In genomic region chr7:144133388-144133998, GRCm38 (mm10) we compare ENCODE assay signal across 18 mouse cellular contexts.
DNase-seq lines count a peak whose midpoint lies in the region; ATAC-seq and TF ChIP-seq lines count a peak whose summit lies in the region.
"Had no signal": no experiment of that assay in that cellular context is flagged by ENCODE, and none has a peak within 500 bp of the region (broad histone marks: within the 10 kb centered on the region; RNA-seq: fewer than 3 reads in every experiment).

No protein-coding gene starts in this region.

- no peak overlapping the region for H3K9ac ChIP-seq in forebrain, embryonic 13.5 days
- H3K9ac ChIP-seq in hindbrain, embryonic 14.5 days, result peak overlapping the region; percentile 44; the same call in 1 of the 2 replicates
- peak overlapping the region; percentile 64 for H3K9ac ChIP-seq in midbrain, postnatal 0 days (replicated peaks; ENCODE audit: low read length, poor library complexity, severe bottlenecking)

- no peaks in the 10 kb centered on the region for H3K36me3 ChIP-seq in forebrain, embryonic 13.5 days (ENCODE audit: poor library complexity, severe bottlenecking)
- H3K36me3 ChIP-seq in forebrain, embryonic 10.5 days (replicated peaks), result no peaks in the 10 kb centered on the region
- no peaks in the 10 kb centered on the region for H3K36me3 ChIP-seq in hindbrain, embryonic 14.5 days (replicated peaks; ENCODE audit: control insufficient read depth, insufficient read depth)
- no peaks in the 10 kb centered on the region for H3K36me3 ChIP-seq in midbrain, postnatal 0 days (ENCODE audit: insufficient read depth, low read length)

- WGBS in forebrain, embryonic 13.5 days, result 55% methylated on average over 9 of the region's 9 CpGs
- 79% methylated on average over 9 of the region's 9 CpGs for WGBS in forebrain, embryonic 10.5 days
- WGBS in hindbrain, embryonic 14.5 days, result 35% methylated on average over 9 of the region's 9 CpGs
- WGBS in midbrain, postnatal 0 days, result 15% methylated on average over 9 of the region's 9 CpGs

- peak overlapping the region; percentile 68 for H3K27ac ChIP-seq in forebrain, embryonic 13.5 days
- no peak overlapping the region for H3K27ac ChIP-seq in forebrain, embryonic 10.5 days
- H3K27ac ChIP-seq in hindbrain, embryonic 14.5 days, result peak overlapping the region; percentile 88
- peak overlapping the region; percentile 92 for H3K27ac ChIP-seq in midbrain, postnatal 0 days (ENCODE audit: low read depth, low read length)

- H3K27me3 ChIP-seq in forebrain, embryonic 13.5 days, result no peaks in the 10 kb centered on the region
- H3K27me3 ChIP-seq in forebrain, embryonic 10.5 days (ENCODE audit: poor library complexity, severe bottlenecking), result no peaks in the 10 kb centered on the region
- no peaks in the 10 kb centered on the region for H3K27me3 ChIP-seq in hindbrain, embryonic 14.5 days (ENCODE audit: control insufficient read depth, insufficient read depth, low read length)
- no peaks in the 10 kb centered on the region for H3K27me3 ChIP-seq in midbrain, postnatal 0 days (ENCODE audit: insufficient read depth, low read length)

- TF ChIP-seq CTCF in midbrain, postnatal 0 days (IDR thresholded peaks at IDR 0.05), result no peak

- no peak for ATAC-seq in forebrain, embryonic 13.5 days
- 0 out of 2 replicates have a peak, but pooled peaks have one; percentile 26 for ATAC-seq in hindbrain, embryonic 14.5 days (ENCODE audit: low FRiP score)
- ATAC-seq in midbrain, postnatal 0 days (ENCODE audit: low FRiP score), result peak; percentile 15; the same call in 1 of the 2 replicates
- ATAC-seq: activated CD4-positive, CD25-positive, alpha-beta regulatory T cell, adult 4 months had no signal

- H3K4me2 ChIP-seq in forebrain, embryonic 13.5 days, result peak overlapping the region; percentile 21
- peak overlapping the region; percentile 33 for H3K4me2 ChIP-seq in hindbrain, embryonic 14.5 days (replicated peaks)
- peak overlapping the region; percentile 55 for H3K4me2 ChIP-seq in midbrain, postnatal 0 days (ENCODE audit: low read depth, low read length, poor library complexity, severe bottlenecking)
- H3K4me2 ChIP-seq: heart, embryonic 11.5 days had no signal

- no peaks in the 10 kb centered on the region for H3K9me3 ChIP-seq in forebrain, embryonic 13.5 days (replicated peaks)
- no peaks in the 10 kb centered on the region for H3K9me3 ChIP-seq in forebrain, embryonic 10.5 days
- no peaks in the 10 kb centered on the region for H3K9me3 ChIP-seq in hindbrain, embryonic 14.5 days (ENCODE audit: control insufficient read depth, low read length)
- H3K9me3 ChIP-seq in midbrain, postnatal 0 days (ENCODE audit: low read length), result no peaks in the 10 kb centered on the region

- no peak overlapping the region for H3K4me3 ChIP-seq in forebrain, embryonic 13.5 days
- H3K4me3 ChIP-seq in forebrain, embryonic 10.5 days, result no peak overlapping the region
- H3K4me3 ChIP-seq in hindbrain, embryonic 14.5 days (replicated peaks; ENCODE audit: low read length), result peak overlapping the region; percentile 9
- peak overlapping the region; percentile 40 for H3K4me3 ChIP-seq in midbrain, postnatal 0 days (ENCODE audit: low read depth, low read length)

- H3K4me1 ChIP-seq in forebrain, embryonic 13.5 days, result peaks cover 9% of the 10 kb centered on the region; the same call in 1 of the 2 replicates
- H3K4me1 ChIP-seq in forebrain, embryonic 10.5 days, result peaks cover 12% of the 10 kb centered on the region
- H3K4me1 ChIP-seq in hindbrain, embryonic 14.5 days (replicated peaks; ENCODE audit: control insufficient read depth, insufficient read depth, low read length), result peaks cover 15% of the 10 kb centered on the region; the same call in 1 of the 2 replicates
- H3K4me1 ChIP-seq in midbrain, postnatal 0 days (ENCODE audit: insufficient read depth, low read length), result no peaks in the 10 kb centered on the region; the same call in 1 of the 2 replicates

- intact Hi-C loops in left cerebral cortex, postnatal 36 days (cut with DNase I), result loop anchor here (5.0 kb wide), 1 partner anchor 44 kb away; no protein-coding TSS in a partner anchor
- intact Hi-C loops in left cerebral cortex, postnatal 10 days (cut with DNase I), result loop anchor here (2.0 kb wide), 1 partner anchor 41 kb away; no protein-coding TSS in a partner anchor

- DNase-seq in forebrain, embryonic 10.5 days (ENCODE audit: extremely low spot score, low spot score), result no peak
- peak; percentile 12 to 18 for DNase-seq in left cerebral cortex, postnatal 36 days (ENCODE audit: low spot score in 2 of 2)
- DNase-seq in left cerebral cortex, postnatal 10 days (ENCODE audit: extremely low spot score in 1 of 2, low spot score in 2 of 2), result no peak
- peak; percentile 33 for DNase-seq in hindbrain, embryonic 14.5 days (ENCODE audit: low spot score)
- peak; percentile 53 for DNase-seq in midbrain, postnatal 0 days (ENCODE audit: low spot score)
- no peak for DNase-seq in liver
- DNase-seq in testis, postnatal 10 days (ENCODE audit: low spot score), result no peak
- DNase-seq: adrenal gland, postnatal 36 days; gastrocnemius, postnatal 14 days; heart, postnatal 4 days; kidney, adult 11 months; kidney, postnatal 36 days; lung, adult 2 months; lung, postnatal 4 days; thymus, adult 18-20 months had no signal

Comparison
In these comparisons a context has a peak if more than half of its experiments do, and no peak if none do; other contexts are left out.
1. DNase-seq: peak in left cerebral cortex, postnatal 36 days (2 of 2), hindbrain, embryonic 14.5 days (single experiment) and midbrain, postnatal 0 days (single experiment); none in forebrain, embryonic 10.5 days (single experiment), left cerebral cortex, postnatal 10 days (0 of 2), liver (single experiment) and testis, postnatal 10 days (single experiment).
2. H3K4me3 ChIP-seq: peak in hindbrain, embryonic 14.5 days (single experiment) and midbrain, postnatal 0 days (single experiment); none in forebrain, embryonic 13.5 days (single experiment) and forebrain, embryonic 10.5 days (single experiment).
3. Peak in every context shown above with its lines, with median percentiles within 50 percentile points of each other: H3K4me2 ChIP-seq.